Mouse (Mus musculus): ENCODE results near the gene Car11. TPM values are rescaled to one million over a fixed set of nuclear protein-coding genes. Genes with fewer than 3 reads are reported as not detected.

The Car11 gene
- polyA plus RNA-seq, 1 experiment from 2014 or later = 11.5 TPM

DNA sequence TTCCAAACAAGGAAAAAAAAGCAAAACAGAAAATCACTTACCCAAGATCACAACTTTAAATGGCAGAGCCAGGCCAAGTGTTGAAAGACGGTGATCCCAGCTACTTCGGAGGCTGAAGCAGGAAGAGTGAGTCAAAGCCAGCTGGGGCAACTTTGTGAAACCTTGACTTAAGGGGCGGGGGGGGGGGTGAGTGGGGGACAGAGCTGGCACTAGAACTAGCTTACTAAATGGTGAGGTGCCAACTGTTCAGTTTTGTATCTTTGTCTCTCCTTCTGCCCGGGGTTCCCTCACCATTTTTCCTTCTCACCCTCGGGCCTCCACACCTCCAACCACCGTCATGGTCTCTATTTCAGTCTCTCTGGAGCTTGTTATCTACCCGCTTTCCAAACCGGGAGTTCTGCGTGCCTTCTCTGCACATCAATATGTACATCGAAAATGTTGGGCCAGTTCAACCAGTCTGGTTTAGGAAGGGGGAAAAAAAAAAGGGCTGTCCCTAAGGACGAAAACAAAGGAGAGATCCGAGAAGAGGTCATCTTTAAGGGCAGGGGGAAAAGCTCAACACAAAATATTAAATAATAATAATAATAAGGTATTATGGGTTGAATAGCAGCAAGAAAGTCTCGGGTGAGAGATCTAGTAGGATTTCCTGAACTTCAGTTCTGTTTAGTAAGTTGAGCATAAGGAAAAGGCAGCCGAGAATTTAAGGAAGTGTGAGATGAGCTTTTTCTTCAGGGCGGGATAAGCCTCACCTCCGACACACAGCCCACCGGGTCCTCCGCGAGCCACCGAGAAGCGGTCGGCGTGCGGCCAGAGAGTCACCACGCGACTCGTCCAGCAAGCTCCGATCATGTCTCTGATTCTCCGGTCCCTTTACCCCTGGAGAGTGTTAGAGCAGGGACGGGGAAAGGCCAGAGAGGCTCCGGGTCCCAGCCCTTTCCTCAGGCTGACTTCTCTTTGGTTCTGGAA is 17.6 kb downstream of the Car11 start:
- no peaks in the 10 kb centered on the region for H3K27me3 ChIP-seq (ENCODE audit: control insufficient read depth, insufficient read depth, low read length)
- DNase-seq (ENCODE audit: low spot score) = no peak
- peak overlapping the region; percentile 97 for H3K4me3 ChIP-seq (ENCODE audit: low read depth, low read length)
- peak overlapping the region; percentile 86 for H3K9ac ChIP-seq (ENCODE audit: low read length)
- H3K36me3 ChIP-seq (ENCODE audit: control insufficient read depth, insufficient read depth, low read length) = peaks cover 20% of the 10 kb centered on the region
- peak overlapping the region; percentile 93 for H3K4me2 ChIP-seq (ENCODE audit: low read depth)
- H3K4me1 ChIP-seq (ENCODE audit: control insufficient read depth, insufficient read depth, low read length) = peaks cover 33% of the 10 kb centered on the region
- peak overlapping the region; percentile 88 for H3K27ac ChIP-seq (ENCODE audit: low read depth, low read length)
- ATAC-seq (ENCODE audit: insufficient read depth, low FRiP score, low TSS enrichment) = peak; percentile 14; the same call in 1 of the 2 replicates
- WGBS = 10% methylated on average over 31 of the region's 31 CpGs
- H3K9me3 ChIP-seq (ENCODE audit: control insufficient read depth, low read length) = no peaks in the 10 kb centered on the region

DNA sequence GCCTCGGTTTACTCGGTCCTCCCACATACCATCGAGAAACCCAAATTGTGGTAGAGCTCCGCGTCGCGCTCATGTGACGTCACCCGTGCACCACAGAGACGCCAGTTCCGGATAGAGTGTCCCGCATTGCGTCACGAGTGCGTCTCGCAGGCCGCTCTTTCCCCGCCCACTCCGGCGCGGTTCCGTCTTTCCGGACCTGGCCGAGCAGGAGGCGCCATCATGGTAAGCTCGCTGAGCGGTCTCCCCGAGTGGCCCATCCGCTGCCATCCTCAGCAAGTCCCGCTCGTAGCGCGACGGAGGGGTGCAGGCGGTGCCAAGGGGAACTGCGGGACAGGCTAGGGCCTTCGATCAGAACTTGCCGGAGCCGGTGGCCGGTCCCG is 18.3 kb downstream of the Car11 start, which contains the start of gene Sphk2:
Sphk2 (minus strand) TSS at position 85 of the 380 bp plus-strand sequence.
- Histone ChIP-seq H3K9me3 (ENCODE audit: control insufficient read depth, low read length) (no peaks in the 10 kb centered on the region), H3K27me3 (ENCODE audit: control insufficient read depth, insufficient read depth, low read length) (no peaks in the 10 kb centered on the region), H3K4me3 (ENCODE audit: low read depth, low read length) (peak within 1 kb of the TSS; percentile 97), H3K27ac (ENCODE audit: low read depth, low read length) (peak within 1 kb of the TSS; percentile 88), H3K4me1 (ENCODE audit: control insufficient read depth, insufficient read depth, low read length) (peaks cover 33% of the 10 kb centered on the region), H3K4me2 (ENCODE audit: low read depth) (peak within 1 kb of the TSS; percentile 93), H3K36me3 (ENCODE audit: control insufficient read depth, insufficient read depth, low read length) (peaks cover 23% of the 10 kb centered on the region), H3K9ac (ENCODE audit: low read length) (peak within 1 kb of the TSS; percentile 98)
- DNase-seq (ENCODE audit: low spot score) (peak; percentile 99), ATAC-seq (ENCODE audit: insufficient read depth, low FRiP score, low TSS enrichment) (peak; percentile 58; the same call in 1 of the 2 replicates)
- under 1% methylated on average over 41 of the region's 41 CpGs for WGBS

DNA sequence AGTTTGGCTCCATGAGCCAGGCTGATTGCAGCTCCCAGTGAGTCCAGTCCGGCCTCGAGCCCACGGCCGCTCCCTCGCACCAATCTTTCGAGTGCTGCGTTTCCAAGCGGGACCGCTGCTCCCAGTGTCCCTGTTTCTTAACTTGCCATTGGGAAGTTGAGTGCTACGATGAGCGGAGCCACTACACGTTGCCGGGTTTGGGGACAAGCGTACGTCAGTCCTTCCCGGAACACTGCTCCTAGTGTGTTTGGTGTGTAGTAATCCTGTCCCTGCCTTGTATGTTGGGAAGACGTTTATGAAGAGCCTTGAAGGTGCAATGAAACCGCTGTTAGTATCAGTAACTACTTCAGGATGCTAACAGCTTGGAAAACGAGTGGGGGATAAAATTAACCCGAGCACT is 18.7 kb downstream of the Car11 start:
- Histone ChIP-seq H3K36me3 (ENCODE audit: control insufficient read depth, insufficient read depth, low read length) (peaks cover 20% of the 10 kb centered on the region), H3K4me2 (ENCODE audit: low read depth) (peak overlapping the region; percentile 93), H3K4me1 (ENCODE audit: control insufficient read depth, insufficient read depth, low read length) (peaks cover 33% of the 10 kb centered on the region), H3K9ac (ENCODE audit: low read length) (peak overlapping the region; percentile 98), H3K27ac (ENCODE audit: low read depth, low read length) (peak overlapping the region; percentile 88), H3K27me3 (ENCODE audit: control insufficient read depth, insufficient read depth, low read length) (no peaks in the 10 kb centered on the region), H3K4me3 (ENCODE audit: low read depth, low read length) (peak overlapping the region; percentile 97), H3K9me3 (ENCODE audit: control insufficient read depth, low read length) (no peaks in the 10 kb centered on the region)
- WGBS = under 1% methylated on average over 20 of the region's 20 CpGs
- ATAC-seq (ENCODE audit: insufficient read depth, low FRiP score, low TSS enrichment) (no peak), DNase-seq (ENCODE audit: low spot score) (no peak)

DNA sequence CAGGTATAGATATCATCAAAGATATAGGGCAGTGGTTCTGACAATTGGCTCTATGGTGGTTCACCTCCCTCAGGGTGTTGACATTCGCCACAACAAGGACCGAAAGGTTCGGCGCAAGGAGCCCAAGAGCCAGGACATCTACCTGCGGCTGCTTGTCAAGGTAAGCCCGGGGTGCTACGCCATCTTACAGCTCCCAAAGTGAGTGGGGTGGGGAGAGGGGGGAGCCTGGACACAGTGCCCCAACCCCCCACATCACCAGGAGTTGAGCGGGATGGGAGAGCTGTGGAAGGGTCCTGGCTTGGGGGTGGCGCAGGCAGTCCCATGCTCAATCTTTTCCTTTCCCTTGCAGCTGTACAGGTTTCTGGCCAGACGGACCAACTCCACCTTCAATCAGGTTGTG is 19.5 kb downstream of the Car11 start:
- Histone ChIP-seq H3K4me1 (ENCODE audit: control insufficient read depth, insufficient read depth, low read length) (peaks cover 31% of the 10 kb centered on the region), H3K27me3 (ENCODE audit: control insufficient read depth, insufficient read depth, low read length) (no peaks in the 10 kb centered on the region), H3K9ac (ENCODE audit: low read length) (peak overlapping the region; percentile 98), H3K36me3 (ENCODE audit: control insufficient read depth, insufficient read depth, low read length) (peaks cover 23% of the 10 kb centered on the region), H3K9me3 (ENCODE audit: control insufficient read depth, low read length) (no peaks in the 10 kb centered on the region), H3K4me3 (ENCODE audit: low read depth, low read length) (peak overlapping the region; percentile 97), H3K27ac (ENCODE audit: low read depth, low read length) (no peak overlapping the region), H3K4me2 (ENCODE audit: low read depth) (peak overlapping the region; percentile 93)
- DNase-seq (ENCODE audit: low spot score) (no peak), ATAC-seq (ENCODE audit: insufficient read depth, low FRiP score, low TSS enrichment) (no peak)
- WGBS = 86% methylated on average over 10 of the region's 10 CpGs

DNA sequence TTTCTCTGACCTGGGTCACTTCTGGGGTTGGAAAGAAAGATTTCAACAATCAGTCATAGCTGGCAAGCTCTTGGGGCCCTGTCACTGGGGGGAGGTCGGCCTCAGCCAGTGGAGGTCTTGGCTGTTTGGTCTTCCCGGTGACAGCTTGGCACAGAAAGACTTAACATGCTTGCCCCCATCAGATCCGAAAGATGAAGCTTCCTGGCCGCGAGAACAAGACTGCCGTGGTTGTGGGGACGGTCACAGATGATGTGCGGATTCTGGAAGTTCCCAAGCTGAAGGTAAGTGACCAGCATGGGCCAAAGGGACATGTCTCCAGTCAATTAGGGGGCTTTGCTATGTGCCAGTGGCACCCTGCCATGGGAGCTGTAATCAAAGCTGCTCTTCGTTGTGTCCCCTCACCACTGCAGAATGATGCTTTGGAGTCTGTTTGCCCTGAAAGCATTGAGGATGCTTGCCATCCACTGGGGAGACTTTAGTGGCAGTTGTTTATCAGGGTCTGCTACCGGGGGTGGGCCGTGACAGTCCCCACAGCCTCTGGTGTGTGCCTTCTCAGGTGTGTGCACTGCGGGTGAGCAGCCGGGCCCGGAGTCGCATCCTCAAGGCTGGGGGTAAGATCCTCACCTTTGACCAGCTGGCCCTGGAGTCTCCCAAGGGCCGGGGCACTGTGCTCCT is 20.2 kb downstream of the Car11 start:
- H3K4me1 ChIP-seq (ENCODE audit: control insufficient read depth, insufficient read depth, low read length) = peaks cover 25% of the 10 kb centered on the region
- no peak for ATAC-seq (ENCODE audit: insufficient read depth, low FRiP score, low TSS enrichment)
- no peak overlapping the region for H3K9ac ChIP-seq (ENCODE audit: low read length)
- WGBS = 92% methylated on average over 15 of the region's 16 CpGs
- H3K4me2 ChIP-seq (ENCODE audit: low read depth) = no peak overlapping the region
- H3K36me3 ChIP-seq (ENCODE audit: control insufficient read depth, insufficient read depth, low read length) = peaks cover 28% of the 10 kb centered on the region
- H3K9me3 ChIP-seq (ENCODE audit: control insufficient read depth, low read length) = no peaks in the 10 kb centered on the region
- no peak for DNase-seq (ENCODE audit: low spot score)
- H3K27ac ChIP-seq (ENCODE audit: low read depth, low read length) = no peak overlapping the region; the same call in 1 of the 2 replicates
- no peaks in the 10 kb centered on the region for H3K27me3 ChIP-seq (ENCODE audit: control insufficient read depth, insufficient read depth, low read length)
- no peak overlapping the region for H3K4me3 ChIP-seq (ENCODE audit: low read depth, low read length)

DNA sequence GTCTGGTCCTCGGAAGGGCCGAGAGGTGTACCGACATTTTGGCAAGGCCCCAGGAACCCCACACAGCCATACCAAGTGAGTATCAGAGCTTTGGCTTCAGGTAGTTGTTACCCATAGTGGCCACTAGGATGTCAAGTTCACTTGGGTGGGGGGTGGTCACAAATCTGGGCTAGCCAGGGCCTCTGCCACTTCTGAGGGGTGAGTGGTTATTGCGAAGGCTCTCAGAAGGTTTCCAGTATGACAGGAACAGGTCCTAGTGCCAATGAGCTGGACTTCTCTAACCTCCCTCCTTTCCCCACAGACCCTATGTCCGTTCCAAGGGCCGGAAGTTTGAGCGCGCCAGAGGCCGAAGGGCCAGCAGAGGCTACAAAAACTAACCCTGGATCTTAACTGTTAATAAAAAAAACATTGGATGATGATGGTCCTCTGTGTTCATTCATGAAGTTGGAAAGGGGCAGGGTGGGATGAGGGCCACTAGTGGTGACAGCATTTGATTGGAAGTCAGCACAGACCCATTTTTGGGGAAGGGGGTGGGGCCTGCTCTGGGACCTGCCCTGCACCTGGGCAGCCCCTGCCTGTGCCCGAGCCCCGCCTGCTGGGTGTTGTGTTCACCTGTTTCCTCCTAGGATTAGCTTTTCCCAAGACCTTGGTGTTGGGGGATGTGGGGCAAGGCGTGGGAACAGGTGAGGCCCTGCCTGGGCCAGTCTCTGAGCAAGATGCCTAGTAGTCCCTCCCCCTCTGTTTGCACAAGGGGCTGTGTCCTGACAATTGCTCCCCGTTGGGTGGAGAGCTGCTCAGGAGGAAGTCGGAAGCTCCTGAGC is 21.0 kb downstream of the Car11 start, which contains the start of gene Fam83e:
Fam83e (plus strand) TSS at position 800 of the 821 bp plus-strand sequence.
- Histone ChIP-seq H3K9me3 (ENCODE audit: control insufficient read depth, low read length) (no peaks in the 10 kb centered on the region), H3K27me3 (ENCODE audit: control insufficient read depth, insufficient read depth, low read length) (no peaks in the 10 kb centered on the region), H3K36me3 (ENCODE audit: control insufficient read depth, insufficient read depth, low read length) (peaks cover 31% of the 10 kb centered on the region), H3K27ac (ENCODE audit: low read depth, low read length) (no peak within 1 kb of the TSS), H3K4me1 (ENCODE audit: control insufficient read depth, insufficient read depth, low read length) (peaks cover 22% of the 10 kb centered on the region), H3K9ac (ENCODE audit: low read length) (no peak within 1 kb of the TSS), H3K4me3 (ENCODE audit: low read depth, low read length) (no peak within 1 kb of the TSS), H3K4me2 (ENCODE audit: low read depth) (no peak within 1 kb of the TSS)
- WGBS = 85% methylated on average over 14 of the region's 14 CpGs
- ATAC-seq (ENCODE audit: insufficient read depth, low FRiP score, low TSS enrichment) (no peak), DNase-seq (ENCODE audit: low spot score) (no peak)

DNA sequence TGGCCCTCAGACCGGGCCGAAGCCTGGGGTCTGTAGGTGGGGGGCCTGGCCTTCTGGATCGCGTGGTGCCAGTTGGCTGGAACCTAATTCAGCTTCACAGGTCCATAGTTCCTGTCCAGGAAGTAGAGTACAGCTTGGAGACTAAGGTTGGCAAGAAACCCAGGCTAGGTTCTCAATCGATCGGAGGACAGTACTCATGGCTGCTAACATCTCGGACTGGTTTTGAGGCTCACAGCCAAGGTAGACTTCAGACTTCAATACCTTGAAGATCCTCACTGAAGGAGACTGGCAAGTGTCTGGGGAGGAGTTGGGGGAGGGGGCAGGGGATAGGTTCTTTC is 21.6 kb downstream of the Car11 start:
- H3K36me3 ChIP-seq (ENCODE audit: control insufficient read depth, insufficient read depth, low read length) = peaks cover 31% of the 10 kb centered on the region
- no peak overlapping the region for H3K27ac ChIP-seq (ENCODE audit: low read depth, low read length)
- no peaks in the 10 kb centered on the region for H3K27me3 ChIP-seq (ENCODE audit: control insufficient read depth, insufficient read depth, low read length)
- WGBS = 79% methylated on average over 7 of the region's 7 CpGs
- H3K4me3 ChIP-seq (ENCODE audit: low read depth, low read length) = no peak overlapping the region
- DNase-seq (ENCODE audit: low spot score) (no peak), ATAC-seq (ENCODE audit: insufficient read depth, low FRiP score, low TSS enrichment) (no peak)
- H3K9ac ChIP-seq (ENCODE audit: low read length) = no peak overlapping the region
- H3K4me2 ChIP-seq (ENCODE audit: low read depth) = no peak overlapping the region
- no peaks in the 10 kb centered on the region for H3K9me3 ChIP-seq (ENCODE audit: control insufficient read depth, low read length)
- peaks cover 17% of the 10 kb centered on the region for H3K4me1 ChIP-seq (ENCODE audit: control insufficient read depth, insufficient read depth, low read length)

DNA sequence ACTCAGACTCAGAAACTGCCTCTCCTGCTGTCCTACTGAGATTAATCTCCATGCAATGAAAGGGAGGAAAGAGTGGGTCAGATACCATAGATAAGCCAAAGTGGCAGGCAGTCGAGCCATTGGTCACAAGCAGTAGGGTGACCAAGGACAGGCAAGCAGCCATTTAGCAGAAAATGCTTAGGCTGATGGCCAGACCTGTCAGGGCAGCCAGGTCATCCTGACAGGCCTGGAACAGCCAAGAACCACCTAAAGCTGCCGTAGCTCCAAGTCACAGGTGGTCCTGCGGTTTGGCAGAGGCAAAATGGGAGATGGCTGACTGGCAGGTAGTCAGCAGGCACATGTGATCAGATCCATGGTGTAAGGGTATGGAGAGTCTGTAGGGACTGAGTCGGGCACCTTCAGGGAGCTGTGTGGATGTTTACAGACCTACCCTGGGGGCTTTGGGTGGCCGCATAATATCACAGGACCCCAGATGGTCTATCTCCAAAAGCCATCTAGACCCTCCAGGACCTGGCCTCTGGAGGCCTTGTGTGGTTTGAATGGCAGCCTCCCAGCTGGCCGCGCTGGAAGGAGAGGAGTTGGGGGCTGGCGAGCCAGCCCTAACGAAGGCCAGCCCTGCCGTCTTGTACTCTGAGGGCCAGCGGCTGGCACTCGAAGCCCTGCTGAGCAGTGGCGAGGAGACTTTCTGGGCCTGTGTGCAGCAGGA is 22.2 kb downstream of the Car11 start:
- Histone ChIP-seq H3K9ac (ENCODE audit: low read length) (no peak overlapping the region), H3K27me3 (ENCODE audit: control insufficient read depth, insufficient read depth, low read length) (no peaks in the 10 kb centered on the region), H3K9me3 (ENCODE audit: control insufficient read depth, low read length) (no peaks in the 10 kb centered on the region), H3K4me2 (ENCODE audit: low read depth) (no peak overlapping the region), H3K36me3 (ENCODE audit: control insufficient read depth, insufficient read depth, low read length) (peaks cover 34% of the 10 kb centered on the region), H3K27ac (ENCODE audit: low read depth, low read length) (no peak overlapping the region), H3K4me3 (ENCODE audit: low read depth, low read length) (0 out of 2 replicates have a peak overlapping the region, but pooled peaks have one; percentile 2), H3K4me1 (ENCODE audit: control insufficient read depth, insufficient read depth, low read length) (peaks cover 11% of the 10 kb centered on the region)
- 73% methylated on average over 13 of the region's 13 CpGs for WGBS
- no peak for DNase-seq (ENCODE audit: low spot score)
- ATAC-seq (ENCODE audit: insufficient read depth, low FRiP score, low TSS enrichment) = no peak
